Mouse (Mus musculus): ENCODE measurements around the gene Carm1.

DNA sequence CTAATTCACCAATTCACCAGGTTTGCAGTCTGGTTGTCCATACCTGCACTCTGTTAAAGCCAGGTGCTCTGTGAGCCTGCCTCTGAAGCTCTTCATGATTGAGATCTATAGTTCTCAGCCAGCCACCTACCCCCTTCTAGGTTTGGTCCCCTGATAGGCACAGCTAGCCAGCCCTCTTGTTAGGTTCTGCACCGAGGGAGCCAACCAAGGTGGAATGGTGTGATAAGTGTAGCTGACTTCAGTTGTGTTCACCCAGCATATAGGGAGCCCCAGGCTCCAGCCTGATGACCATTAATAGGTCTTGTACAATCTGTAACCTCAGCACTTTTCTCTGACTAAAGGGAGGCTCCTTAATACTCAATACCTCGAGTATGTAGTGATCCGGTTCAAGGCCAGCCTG is 53.5 kb downstream of the Carm1 start:
- no peak for TF ChIP-seq CTCF (IDR thresholded peaks at IDR 0.05; ENCODE audit: low read depth, low read length)
- TF ChIP-seq POLR2A (IDR thresholded peaks at IDR 0.05; ENCODE audit: insufficient read depth, low read length): no peak

All from ES-Bruce4 (cell line).